Mouse (Mus musculus) E14TG2a.4 (cell line): ENCODE data around the gene Hnrnpdl.

Experiments used
- CTCF ChIP-seq: conservative IDR thresholded peaks from 2 replicates; pipeline ENCODE4 v1.5.1; 2014; ENCODE audit warnings: low read length
- POU5F1 ChIP-seq: IDR thresholded peaks from 2 replicates; pipeline ENCODE4 v1.6.1; 2014; ENCODE audit warnings: low read length, borderline replicate concordance

DNA sequence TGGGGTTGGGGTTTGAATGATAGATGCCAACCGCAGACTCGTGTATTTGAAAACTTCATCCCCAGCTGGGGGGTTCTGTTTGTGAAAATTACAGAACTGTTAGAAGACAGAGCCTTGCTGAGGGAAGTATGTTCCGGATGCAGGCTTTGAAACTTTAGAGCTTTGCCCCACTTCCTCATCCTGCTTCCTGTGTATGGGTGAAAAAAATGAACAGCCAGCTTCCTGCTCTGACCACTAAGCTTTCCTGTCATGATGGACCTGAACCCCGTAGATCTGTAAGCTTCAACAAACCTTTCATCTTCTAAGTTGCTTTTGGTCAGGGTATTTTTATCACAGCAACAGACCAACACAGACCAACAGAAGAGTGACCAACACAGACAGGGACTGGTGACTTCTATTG lies 42.5 kb upstream of the Hnrnpdl start:
- no peak for TF ChIP-seq CTCF
- no peak for TF ChIP-seq POU5F1
